Mouse (Mus musculus): Measurements from ENCODE around the gene Snorc. TPM values are rescaled to one million over a fixed set of nuclear protein-coding genes. Genes with fewer than 3 reads are reported as not detected.
"Not testable (repeated sequence)": the region's sequence is repeated elsewhere in the genome, so short reads cannot be mapped to it uniquely, and the experiment has no call there.

The Snorc gene
- polyA plus RNA-seq (2015; fragmentation: Nextera tagmentation; extraction: Ambion mirVana) = 0.84 and 1.4 TPM in 2 replicates

- not testable (repeated sequence) for H3K4me1 ChIP-seq (replicated peaks); H3K4me2 ChIP-seq; H3K4me3 ChIP-seq; H3K9ac ChIP-seq; H3K36me3 ChIP-seq; H3K27me3 ChIP-seq; H3K27ac ChIP-seq (replicated peaks); ATAC-seq (ENCODE audit: low FRiP score, low read depth); H3K9me3 ChIP-seq
- 24% methylated on average over 7 of the region's 10 CpGs for WGBS
Measured at GRCm38 (mm10) chr1:87469971-87470370, at the start of gene Snorc. TSS of gene Snorc (plus strand) at chr1:87470271.

DNA sequence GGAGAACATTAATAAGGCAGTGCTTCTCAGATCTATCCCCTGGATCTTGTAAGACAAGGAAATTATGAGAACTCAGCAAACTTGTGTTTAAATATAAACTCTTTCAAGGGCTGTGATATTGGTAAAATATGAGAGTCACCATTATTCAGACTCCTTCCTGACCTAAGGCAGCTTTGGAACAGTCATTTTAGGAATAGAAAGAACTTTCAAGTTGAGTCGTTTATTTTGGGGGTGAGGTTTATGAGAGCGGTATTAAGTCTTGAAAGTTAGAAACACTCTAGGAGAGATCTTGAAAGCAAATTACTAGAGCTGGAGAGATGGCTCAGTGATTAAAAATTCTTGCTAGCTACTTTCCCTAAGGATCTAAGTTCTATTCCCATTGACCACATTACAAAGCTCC, 34.9 kb upstream of the Snorc start:
- H3K4me3 ChIP-seq = no peak overlapping the region
- no peak overlapping the region for H3K9ac ChIP-seq
- H3K27ac ChIP-seq (replicated peaks) = no peak overlapping the region
- H3K9me3 ChIP-seq = no peaks in the 10 kb centered on the region
- WGBS = 93% methylated on average over 2 of the region's 2 CpGs
- H3K4me1 ChIP-seq (replicated peaks) = no peaks in the 10 kb centered on the region
- peaks cover 61% of the 10 kb centered on the region for H3K36me3 ChIP-seq
- H3K27me3 ChIP-seq = no peaks in the 10 kb centered on the region
- no peak overlapping the region for H3K4me2 ChIP-seq
- no peak for ATAC-seq (ENCODE audit: low FRiP score, low read depth)

DNA sequence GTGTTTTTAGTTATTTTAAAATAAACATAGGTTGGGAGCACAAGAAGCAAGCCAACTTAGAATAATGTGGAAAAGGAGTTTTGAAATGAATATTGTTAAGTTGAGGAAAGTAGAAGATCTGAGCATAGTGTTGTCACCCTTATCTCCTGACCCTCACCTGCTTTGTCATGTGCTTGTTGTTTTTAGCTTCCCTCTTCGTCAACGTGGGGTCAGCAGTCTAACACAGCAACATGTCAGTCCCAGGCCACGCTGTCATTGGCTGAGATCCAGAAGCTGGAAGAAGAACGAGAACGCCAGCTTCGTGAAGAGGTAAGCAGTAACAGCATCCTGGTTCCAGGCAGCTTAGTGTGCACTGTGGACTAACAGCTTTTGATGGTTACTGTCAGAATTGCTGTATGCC, 33.5 kb upstream of the Snorc start:
- Histone ChIP-seq H3K4me1 (replicated peaks) (no peaks in the 10 kb centered on the region), H3K36me3 (peaks cover 64% of the 10 kb centered on the region), H3K9ac (no peak overlapping the region), H3K4me2 (no peak overlapping the region), H3K27ac (replicated peaks) (no peak overlapping the region), H3K9me3 (no peaks in the 10 kb centered on the region), H3K27me3 (no peaks in the 10 kb centered on the region), H3K4me3 (no peak overlapping the region)
- ATAC-seq (ENCODE audit: low FRiP score, low read depth) = no peak
- 87% methylated on average over 6 of the region's 6 CpGs for WGBS

DNA sequence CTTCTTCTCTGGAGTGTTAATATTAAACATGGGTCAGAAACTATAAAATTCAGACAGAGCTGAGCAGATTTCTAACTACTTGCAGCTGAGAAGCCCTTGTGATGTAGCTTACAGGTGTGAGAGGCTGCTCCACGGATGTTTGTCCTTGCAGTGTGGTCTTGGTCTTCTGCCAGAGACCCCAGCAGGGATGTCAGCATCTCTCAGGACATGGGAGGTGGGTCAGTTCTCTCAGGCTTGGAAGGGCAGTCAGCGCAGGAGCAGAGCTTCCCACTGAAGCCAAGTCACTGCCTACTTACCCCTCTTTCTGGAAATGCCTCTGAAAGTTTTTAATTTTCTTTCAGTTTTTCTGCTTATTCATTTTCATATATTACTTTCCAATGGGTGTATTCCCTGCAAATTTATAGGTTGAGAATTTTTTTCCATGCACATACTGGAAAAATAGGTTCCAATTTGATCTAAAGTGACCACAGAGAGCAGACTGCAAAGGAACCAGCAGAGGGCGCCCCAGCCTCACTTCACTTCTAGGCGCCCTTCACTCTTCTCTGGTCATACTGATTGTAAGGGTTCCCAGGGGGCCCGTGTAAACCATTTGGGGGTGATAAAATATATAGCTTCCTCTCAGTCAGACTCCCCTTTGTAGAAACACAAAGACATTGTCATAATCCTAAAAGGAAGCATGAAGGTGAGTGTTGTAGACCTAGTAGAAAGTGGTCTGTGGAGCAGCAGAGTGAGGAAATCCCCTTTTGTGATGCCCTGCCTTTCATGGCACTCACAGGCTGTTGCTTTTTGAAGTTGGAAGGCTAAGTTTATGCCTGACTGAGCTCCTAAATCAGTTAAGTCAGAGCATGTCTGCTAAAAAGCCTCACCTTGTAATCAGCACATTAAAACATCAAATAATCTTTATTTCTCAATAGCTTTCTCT, 22.6 kb upstream of the Snorc start:
- no peak overlapping the region for H3K27ac ChIP-seq (replicated peaks)
- H3K4me3 ChIP-seq = no peak overlapping the region
- 35% methylated on average over 5 of the region's 5 CpGs for WGBS
- ATAC-seq (ENCODE audit: low FRiP score, low read depth) = peak; percentile 77; the same call in 1 of the 2 replicates
- no peaks in the 10 kb centered on the region for H3K4me1 ChIP-seq (replicated peaks)
- H3K36me3 ChIP-seq = peaks cover 66% of the 10 kb centered on the region
- no peaks in the 10 kb centered on the region for H3K27me3 ChIP-seq
- H3K4me2 ChIP-seq = no peak overlapping the region
- no peaks in the 10 kb centered on the region for H3K9me3 ChIP-seq
- H3K9ac ChIP-seq = no peak overlapping the region

GRCm38 (mm10) chr1:87449432-87449831, 20.6 kb upstream of the Snorc start:
- no peak for ATAC-seq (ENCODE audit: low FRiP score, low read depth)
- H3K4me1 ChIP-seq (replicated peaks) = no peaks in the 10 kb centered on the region

DNA sequence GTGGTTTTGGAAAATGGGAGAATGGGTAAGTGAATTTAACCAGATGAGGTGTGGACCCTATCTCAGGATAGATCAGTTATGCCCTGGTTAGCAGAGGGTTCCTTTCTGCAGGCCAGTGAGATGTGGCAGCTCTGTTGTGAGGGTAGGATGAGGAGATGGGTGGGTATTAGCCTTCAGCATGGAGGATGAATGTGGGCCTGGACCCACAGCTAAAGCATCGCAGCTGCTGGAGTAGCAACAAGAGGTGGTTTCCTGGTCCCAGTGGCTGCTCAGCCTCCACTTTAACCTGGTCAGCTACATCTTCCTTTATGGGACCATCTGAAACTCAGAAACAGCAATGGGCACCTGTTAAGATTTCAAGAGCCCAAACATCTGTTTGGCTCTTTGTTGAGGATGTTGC, 13.6 kb upstream of the Snorc start:
- Histone ChIP-seq H3K4me1 (replicated peaks) (no peaks in the 10 kb centered on the region), H3K4me2 (no peak overlapping the region), H3K36me3 (no peaks in the 10 kb centered on the region), H3K27ac (replicated peaks) (no peak overlapping the region), H3K9me3 (no peaks in the 10 kb centered on the region), H3K4me3 (no peak overlapping the region), H3K27me3 (no peaks in the 10 kb centered on the region), H3K9ac (no peak overlapping the region)
- WGBS = 95% methylated on average over 1 of the region's 1 CpGs
- no peak for ATAC-seq (ENCODE audit: low FRiP score, low read depth)

More at GRCm38 (mm10) chr1:87449432-87449831, 20.6 kb upstream of the Snorc start:
- 83% methylated on average over 4 of the region's 4 CpGs for WGBS
- no peak overlapping the region for H3K9ac ChIP-seq
- no peaks in the 10 kb centered on the region for H3K27me3 ChIP-seq
- no peak overlapping the region for H3K27ac ChIP-seq (replicated peaks)
- H3K4me3 ChIP-seq = no peak overlapping the region
- H3K9me3 ChIP-seq = no peaks in the 10 kb centered on the region
- peaks cover 49% of the 10 kb centered on the region for H3K36me3 ChIP-seq
- H3K4me2 ChIP-seq = no peak overlapping the region

DNA sequence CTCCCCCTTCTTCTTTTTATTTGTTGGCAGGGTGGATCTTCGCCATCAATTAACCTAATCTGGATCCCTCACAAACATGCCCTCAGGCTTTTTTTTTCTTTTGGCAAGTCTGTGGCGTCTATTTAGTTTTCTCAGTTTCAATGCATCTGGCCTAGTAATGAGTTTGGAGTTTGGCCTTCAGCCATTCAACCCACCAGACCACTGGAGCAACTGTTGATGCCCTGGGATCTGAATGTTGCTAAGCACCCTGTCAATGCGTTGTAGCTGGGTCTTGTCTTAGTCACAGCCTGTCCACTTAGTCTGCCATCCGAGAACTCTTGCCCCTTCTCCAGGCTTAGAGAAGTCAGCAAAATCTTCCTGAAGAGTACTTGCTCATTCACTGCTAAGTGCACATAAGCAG, 12.0 kb upstream of the Snorc start:
- no peaks in the 10 kb centered on the region for H3K36me3 ChIP-seq
- H3K4me3 ChIP-seq = no peak overlapping the region
- H3K9me3 ChIP-seq = no peaks in the 10 kb centered on the region
- no peak overlapping the region for H3K4me2 ChIP-seq
- H3K9ac ChIP-seq = no peak overlapping the region
- ATAC-seq (ENCODE audit: low FRiP score, low read depth) = no peak
- H3K4me1 ChIP-seq (replicated peaks) = no peaks in the 10 kb centered on the region
- no peaks in the 10 kb centered on the region for H3K27me3 ChIP-seq
- 74% methylated on average over 4 of the region's 4 CpGs for WGBS
- no peak overlapping the region for H3K27ac ChIP-seq (replicated peaks)

DNA sequence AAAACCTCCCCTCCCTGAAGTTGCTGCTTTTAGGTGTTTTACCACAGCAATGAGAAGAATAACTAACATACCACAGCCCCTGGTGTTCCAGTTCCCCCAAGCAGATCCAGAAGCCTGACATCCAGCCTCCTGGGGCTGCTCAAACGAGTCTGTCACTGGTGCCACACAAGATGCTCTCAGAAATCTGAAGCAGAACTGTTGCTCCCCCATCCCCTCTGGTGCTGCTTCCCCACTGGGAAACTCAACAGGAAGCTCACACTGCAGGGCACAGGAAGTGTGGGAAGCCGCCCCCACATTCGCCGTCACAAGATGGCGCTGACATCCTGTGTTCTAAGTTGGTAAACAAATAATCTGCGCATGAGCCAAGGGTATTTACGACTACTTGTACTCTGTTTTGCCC, 10.2 kb upstream of the Snorc start:
- not testable (repeated sequence) for H3K27ac ChIP-seq (replicated peaks)

DNA sequence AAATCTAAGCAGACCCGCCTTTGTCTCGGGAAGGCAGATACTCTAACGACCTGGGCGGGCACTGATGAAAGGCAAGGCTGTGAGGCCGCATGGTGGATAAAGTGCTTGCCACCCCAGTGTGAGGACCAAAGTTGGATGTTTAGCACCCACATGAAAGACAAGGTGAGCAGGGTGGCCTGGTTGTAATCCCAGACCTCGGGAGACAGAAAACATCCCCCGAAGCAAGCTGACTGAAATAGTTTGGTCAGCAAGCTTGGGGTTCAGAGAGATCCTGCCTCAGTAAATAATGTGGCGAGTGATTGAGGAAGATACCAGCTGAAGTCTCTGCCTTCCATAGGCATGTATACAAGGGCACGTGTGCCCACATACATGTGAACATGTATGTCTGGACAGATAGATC, 2.6 kb upstream of the Snorc start:
- H3K4me2 ChIP-seq = no peak overlapping the region
- 81% methylated on average over 9 of the region's 9 CpGs for WGBS

More for the DNA sequence above, 10.2 kb upstream of the Snorc start:
- H3K4me3 ChIP-seq; ATAC-seq (ENCODE audit: low FRiP score, low read depth); H3K4me1 ChIP-seq (replicated peaks); H3K4me2 ChIP-seq; H3K9me3 ChIP-seq; H3K9ac ChIP-seq; H3K27me3 ChIP-seq; H3K36me3 ChIP-seq: not testable (repeated sequence)
- WGBS = 88% methylated on average over 7 of the region's 7 CpGs

GRCm38 (mm10) chr1:87468321-87468720, 1.8 kb upstream of the Snorc start:
- Histone ChIP-seq H3K4me1 (replicated peaks) (no peaks in the 10 kb centered on the region), H3K9ac (no peak overlapping the region), H3K4me2 (no peak overlapping the region), H3K9me3 (no peaks in the 10 kb centered on the region), H3K36me3 (no peaks in the 10 kb centered on the region), H3K27me3 (no peaks in the 10 kb centered on the region), H3K4me3 (no peak overlapping the region), H3K27ac (replicated peaks) (no peak overlapping the region)
- 73% methylated on average over 6 of the region's 6 CpGs for WGBS
- ATAC-seq (ENCODE audit: low FRiP score, low read depth) = no peak

More for the DNA sequence above, 2.6 kb upstream of the Snorc start:
- ATAC-seq (ENCODE audit: low FRiP score, low read depth) = no peak
- Histone ChIP-seq H3K9ac (no peak overlapping the region), H3K27ac (replicated peaks) (no peak overlapping the region), H3K4me1 (replicated peaks) (no peaks in the 10 kb centered on the region), H3K36me3 (no peaks in the 10 kb centered on the region), H3K4me3 (no peak overlapping the region), H3K27me3 (no peaks in the 10 kb centered on the region), H3K9me3 (no peaks in the 10 kb centered on the region)

DNA sequence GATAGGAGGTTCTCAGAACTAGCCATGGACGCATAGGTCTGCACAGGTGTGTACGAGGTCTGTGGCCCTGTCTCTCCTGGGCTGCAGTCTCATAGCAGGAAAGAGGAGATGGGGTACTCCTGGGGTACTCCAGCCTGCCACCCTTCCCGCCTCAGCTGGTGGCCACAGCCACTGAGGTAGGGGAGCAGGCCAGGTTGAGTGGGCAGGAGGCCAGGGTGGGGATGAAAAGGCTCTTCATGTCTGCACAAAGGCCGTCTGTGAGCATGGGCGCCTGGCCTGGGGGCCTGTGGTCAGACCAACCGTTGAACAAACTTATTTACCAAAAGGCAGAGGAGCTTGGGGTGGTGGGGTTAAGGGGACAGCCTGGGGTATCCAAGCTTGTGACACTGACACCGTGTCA, 1.8 kb downstream of the Snorc start:
- no peak for ATAC-seq (ENCODE audit: low FRiP score, low read depth)

GRCm38 (mm10) chr1:87472576-87472975, 2.5 kb downstream of the Snorc start:
- WGBS = 89% methylated on average over 7 of the region's 7 CpGs
- H3K36me3 ChIP-seq = no peaks in the 10 kb centered on the region
- no peak overlapping the region for H3K4me2 ChIP-seq
- no peaks in the 10 kb centered on the region for H3K9me3 ChIP-seq
- H3K27me3 ChIP-seq = peaks cover 17% of the 10 kb centered on the region; the same call in 1 of the 2 replicates
- H3K27ac ChIP-seq (replicated peaks) = no peak overlapping the region
- peaks cover 10% of the 10 kb centered on the region for H3K4me1 ChIP-seq (replicated peaks)
- no peak overlapping the region for H3K4me3 ChIP-seq
- ATAC-seq (ENCODE audit: low FRiP score, low read depth) = no peak
- H3K9ac ChIP-seq = no peak overlapping the region

More for the DNA sequence above, 1.8 kb downstream of the Snorc start:
- no peaks in the 10 kb centered on the region for H3K36me3 ChIP-seq
- H3K27ac ChIP-seq (replicated peaks) = no peak overlapping the region
- peaks cover 17% of the 10 kb centered on the region; the same call in 1 of the 2 replicates for H3K27me3 ChIP-seq
- no peaks in the 10 kb centered on the region for H3K9me3 ChIP-seq
- 75% methylated on average over 7 of the region's 7 CpGs for WGBS
- H3K4me3 ChIP-seq = no peak overlapping the region
- H3K9ac ChIP-seq = no peak overlapping the region
- H3K4me1 ChIP-seq (replicated peaks) = peaks cover 10% of the 10 kb centered on the region
- no peak overlapping the region for H3K4me2 ChIP-seq
